Mouse (Mus musculus): ENCODE results near the gene Hexb. TPM values are rescaled to one million over a fixed set of nuclear protein-coding genes. Genes with fewer than 3 reads are reported as not detected.

Gene Hexb
- polyA plus RNA-seq, 2 experiments = 12.8 to 18.4 TPM

DNA sequence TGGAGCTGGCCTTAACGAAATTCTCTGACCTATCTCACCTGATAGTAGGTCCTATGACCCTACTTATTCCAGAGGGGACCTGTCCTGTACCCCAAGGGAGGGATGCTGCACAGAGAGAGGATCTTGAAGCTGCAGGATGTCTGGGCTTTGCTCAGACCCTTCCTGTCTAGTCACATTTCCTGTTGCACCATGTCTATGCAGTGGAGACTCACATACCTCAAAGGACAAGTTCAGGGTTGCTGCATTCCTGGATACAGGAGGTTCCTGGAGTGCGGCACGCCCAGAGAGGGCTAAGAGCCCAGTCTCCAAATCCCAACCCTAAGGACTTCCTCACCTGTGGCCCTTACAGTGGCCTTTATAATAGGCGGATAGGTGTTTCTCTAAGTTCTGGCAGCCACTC is 11.8 kb downstream of the Hexb start:
- no peak overlapping the region for H3K4me3 ChIP-seq (ENCODE audit: insufficient read depth in 1 of 2, low read depth in 2 of 2, low read length in 2 of 2)
- ATAC-seq (ENCODE audit: insufficient read depth) (no peak), DNase-seq (ENCODE audit: low read depth in 3 of 3, low spot score in 3 of 3) (no peak)
- TF ChIP-seq CTCF (IDR thresholded peaks at IDR 0.05; ENCODE audit: low read depth) (no peak), EP300 (IDR thresholded peaks at IDR 0.05; ENCODE audit: low read depth) (no peak)
- no peak overlapping the region for H3K4me2 ChIP-seq (ENCODE audit: low read depth)
- H3K9ac ChIP-seq (replicated peaks) = no peak overlapping the region
- WGBS (ENCODE audit: insufficient replicate concordance) = 64% methylated on average over 4 of the region's 4 CpGs
- no peaks in the 10 kb centered on the region for H3K27me3 ChIP-seq (ENCODE audit: control insufficient read depth, insufficient read depth, low read length)
- H3K27ac ChIP-seq = no peak overlapping the region
- H3K36me3 ChIP-seq (replicated peaks; ENCODE audit: control insufficient read depth, insufficient read depth, low read depth) = no peaks in the 10 kb centered on the region
- H3K9me3 ChIP-seq (ENCODE audit: control insufficient read depth, low read length) = no peaks in the 10 kb centered on the region
- 0 out of 4 replicates have a peak, but pooled peaks cover 0 to 2% of the 10 kb centered on the region in 2 experiments for H3K4me1 ChIP-seq (replicated peaks; ENCODE audit: control insufficient read depth in 2 of 2, insufficient read depth in 2 of 2, low read length in 1 of 2)

DNA sequence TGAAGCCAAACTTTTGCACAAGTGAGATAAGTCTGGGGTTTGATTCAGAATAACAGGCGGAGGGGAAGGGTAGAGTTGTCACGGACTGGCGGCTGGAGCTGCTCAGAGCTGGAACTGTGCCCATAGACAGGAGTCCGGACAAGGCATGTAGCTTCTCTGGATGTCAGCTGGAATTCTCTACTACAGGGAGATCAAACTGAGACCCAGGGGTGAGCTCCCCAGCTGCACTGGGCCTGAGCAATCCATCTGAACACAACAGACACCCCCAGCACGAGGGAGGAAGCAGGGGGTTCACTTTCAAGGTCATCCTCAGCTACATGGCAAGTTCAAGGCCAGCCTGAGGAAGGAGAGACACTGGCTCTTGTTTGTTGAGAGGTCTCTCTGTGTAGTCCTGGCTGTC is 13.5 kb downstream of the Hexb start:
- TF ChIP-seq EP300 (IDR thresholded peaks at IDR 0.05; ENCODE audit: low read depth) (no peak), CTCF (IDR thresholded peaks at IDR 0.05; ENCODE audit: low read depth) (no peak)
- H3K36me3 ChIP-seq (replicated peaks; ENCODE audit: control insufficient read depth, insufficient read depth, low read depth) = 0 out of 2 replicates have a peak, but pooled peaks cover 2% of the 10 kb centered on the region
- H3K27me3 ChIP-seq (ENCODE audit: control insufficient read depth, insufficient read depth, low read length) = no peaks in the 10 kb centered on the region
- no peak overlapping the region for H3K4me2 ChIP-seq (ENCODE audit: low read depth)
- 0 out of 4 replicates have a peak, but pooled peaks cover 0 to 2% of the 10 kb centered on the region in 2 experiments for H3K4me1 ChIP-seq (replicated peaks; ENCODE audit: control insufficient read depth in 2 of 2, insufficient read depth in 2 of 2, low read length in 1 of 2)
- 74% methylated on average over 5 of the region's 5 CpGs for WGBS (ENCODE audit: insufficient replicate concordance)
- ATAC-seq (ENCODE audit: insufficient read depth) = no peak
- no peaks in the 10 kb centered on the region for H3K9me3 ChIP-seq (ENCODE audit: control insufficient read depth, low read length)
- no peak overlapping the region for H3K4me3 ChIP-seq (ENCODE audit: insufficient read depth in 1 of 2, low read depth in 2 of 2, low read length in 2 of 2)
- no peak overlapping the region for H3K9ac ChIP-seq (replicated peaks)
- no peak overlapping the region for H3K27ac ChIP-seq
- no peak for DNase-seq (ENCODE audit: low read depth in 3 of 3, low spot score in 3 of 3)

DNA sequence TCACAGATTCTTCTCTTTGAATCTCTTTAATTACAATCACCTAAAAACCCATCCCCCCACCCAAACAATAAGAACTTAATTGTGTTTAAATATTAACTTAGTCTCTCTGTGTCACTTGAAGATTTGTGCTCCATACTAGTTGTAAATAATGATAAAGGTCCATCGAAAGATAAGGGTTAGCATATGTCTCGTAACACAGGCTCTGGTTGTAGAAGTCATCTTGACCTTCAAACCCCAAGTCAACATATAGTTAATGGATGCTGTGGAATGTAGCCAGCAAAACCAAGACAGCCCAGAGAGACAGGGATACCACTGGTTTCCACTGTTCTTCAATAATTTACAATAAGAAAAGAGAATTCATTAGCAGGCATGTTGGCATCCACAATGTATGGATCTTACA is 14.0 kb downstream of the Hexb start:
- no peaks in the 10 kb centered on the region for H3K9me3 ChIP-seq (ENCODE audit: control insufficient read depth, low read length)
- ATAC-seq (ENCODE audit: insufficient read depth) (no peak), DNase-seq (ENCODE audit: low read depth in 3 of 3, low spot score in 3 of 3) (no peak)
- 0 out of 4 replicates have a peak, but pooled peaks cover 0 to 2% of the 10 kb centered on the region in 2 experiments for H3K4me1 ChIP-seq (replicated peaks; ENCODE audit: control insufficient read depth in 2 of 2, insufficient read depth in 2 of 2, low read length in 1 of 2)
- H3K9ac ChIP-seq (replicated peaks) = no peak overlapping the region
- no peak overlapping the region for H3K4me3 ChIP-seq (ENCODE audit: insufficient read depth in 1 of 2, low read depth in 2 of 2, low read length in 2 of 2)
- H3K27ac ChIP-seq = no peak overlapping the region
- TF ChIP-seq CTCF (IDR thresholded peaks at IDR 0.05; ENCODE audit: low read depth) (no peak), EP300 (IDR thresholded peaks at IDR 0.05; ENCODE audit: low read depth) (no peak)
- H3K36me3 ChIP-seq (replicated peaks; ENCODE audit: control insufficient read depth, insufficient read depth, low read depth) = peaks cover 2% of the 10 kb centered on the region; the same call in 1 of the 2 replicates
- no peaks in the 10 kb centered on the region for H3K27me3 ChIP-seq (ENCODE audit: control insufficient read depth, insufficient read depth, low read length)
- 65% methylated on average over 2 of the region's 2 CpGs for WGBS (ENCODE audit: insufficient replicate concordance)
- no peak overlapping the region for H3K4me2 ChIP-seq (ENCODE audit: low read depth)

DNA sequence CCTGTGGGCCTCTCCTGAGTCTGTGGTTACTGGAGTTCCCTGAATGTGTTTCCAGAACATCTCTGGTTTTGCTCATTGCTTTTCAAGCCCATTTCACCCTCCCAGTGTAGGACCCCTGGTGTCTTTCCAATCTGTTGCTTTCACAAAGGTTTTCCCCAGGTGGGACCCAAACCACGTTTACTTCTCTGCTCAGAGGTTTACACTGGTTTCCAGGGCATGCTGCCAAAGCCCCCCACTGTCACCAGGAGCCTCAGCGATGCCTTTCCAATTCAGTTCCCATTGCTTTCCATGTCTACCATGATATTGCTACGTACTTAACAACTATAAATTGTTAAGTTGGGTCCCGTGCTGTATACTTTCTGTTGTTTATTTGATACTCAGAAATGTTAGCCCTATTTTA is 15.3 kb downstream of the Hexb start:
- Histone ChIP-seq H3K4me1 (replicated peaks; ENCODE audit: control insufficient read depth in 2 of 2, insufficient read depth in 2 of 2, low read length in 1 of 2) (0 out of 4 replicates have a peak, but pooled peaks cover 0 to 2% of the 10 kb centered on the region in 2 experiments), H3K4me2 (ENCODE audit: low read depth) (no peak overlapping the region), H3K27ac (no peak overlapping the region), H3K9me3 (ENCODE audit: control insufficient read depth, low read length) (no peaks in the 10 kb centered on the region), H3K4me3 (ENCODE audit: insufficient read depth in 1 of 2, low read depth in 2 of 2, low read length in 2 of 2) (no peak overlapping the region), H3K9ac (replicated peaks) (no peak overlapping the region), H3K36me3 (replicated peaks; ENCODE audit: control insufficient read depth, insufficient read depth, low read depth) (peaks cover 2% of the 10 kb centered on the region), H3K27me3 (ENCODE audit: control insufficient read depth, insufficient read depth, low read length) (no peaks in the 10 kb centered on the region)
- TF ChIP-seq EP300 (IDR thresholded peaks at IDR 0.05; ENCODE audit: low read depth) (no peak), CTCF (IDR thresholded peaks at IDR 0.05; ENCODE audit: low read depth) (no peak)
- WGBS (ENCODE audit: insufficient replicate concordance) = 75% methylated on average over 4 of the region's 4 CpGs
- DNase-seq (ENCODE audit: low read depth in 3 of 3, low spot score in 3 of 3) (no peak), ATAC-seq (ENCODE audit: insufficient read depth) (no peak)

DNA sequence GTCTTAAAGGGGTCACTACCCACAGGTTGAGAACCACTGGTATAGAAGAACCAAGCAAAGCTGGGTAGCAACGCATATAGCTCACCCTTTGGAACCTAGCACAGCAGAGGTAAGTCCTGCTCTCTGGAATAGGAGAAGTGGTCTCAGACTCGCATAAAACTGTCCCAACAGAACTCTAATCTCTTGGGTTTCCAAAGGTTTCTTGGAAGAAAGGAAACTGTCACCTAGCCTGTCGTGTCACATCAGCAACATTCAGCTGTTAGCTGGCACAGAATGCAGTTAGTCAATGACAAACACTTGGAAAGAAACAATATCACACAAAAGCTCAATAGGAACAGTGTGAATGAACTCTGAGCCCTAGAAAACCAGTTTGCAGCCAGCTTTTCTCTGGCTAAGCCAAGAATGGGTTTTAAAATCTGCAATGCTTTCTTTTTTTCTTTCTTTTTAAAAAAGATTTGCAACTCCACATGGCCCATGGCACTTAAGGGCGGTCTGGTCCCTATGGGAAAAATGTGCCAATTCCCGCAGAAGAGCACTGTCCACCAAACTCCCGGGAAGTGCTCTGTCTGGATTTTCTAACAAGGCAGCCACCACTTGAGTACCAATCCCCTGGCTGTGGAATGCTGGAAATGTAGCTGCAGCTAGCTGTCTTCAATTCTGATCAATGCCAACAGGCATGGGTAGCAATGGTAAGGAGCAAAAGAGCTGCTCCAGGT is 17.9 kb downstream of the Hexb start:
- Histone ChIP-seq H3K4me1 (replicated peaks; ENCODE audit: control insufficient read depth in 2 of 2, insufficient read depth in 2 of 2, low read length in 1 of 2) (0 out of 4 replicates have a peak, but pooled peaks cover 0 to 2% of the 10 kb centered on the region in 2 experiments), H3K27ac (no peak overlapping the region), H3K9ac (replicated peaks) (no peak overlapping the region), H3K4me2 (ENCODE audit: low read depth) (no peak overlapping the region), H3K36me3 (replicated peaks; ENCODE audit: control insufficient read depth, insufficient read depth, low read depth) (peaks cover 10% of the 10 kb centered on the region), H3K9me3 (ENCODE audit: control insufficient read depth, low read length) (no peaks in the 10 kb centered on the region), H3K4me3 (ENCODE audit: insufficient read depth in 1 of 2, low read depth in 2 of 2, low read length in 2 of 2) (no peak overlapping the region), H3K27me3 (ENCODE audit: control insufficient read depth, insufficient read depth, low read length) (no peaks in the 10 kb centered on the region)
- 70% methylated on average over 6 of the region's 6 CpGs for WGBS (ENCODE audit: insufficient replicate concordance)
- DNase-seq (ENCODE audit: low read depth in 3 of 3, low spot score in 3 of 3) = no peak
- ATAC-seq (ENCODE audit: insufficient read depth) = no peak
- TF ChIP-seq EP300 (IDR thresholded peaks at IDR 0.05; ENCODE audit: low read depth) (no peak), CTCF (IDR thresholded peaks at IDR 0.05; ENCODE audit: low read depth) (no peak)

Measured in liver, embryonic 14.5 days (tissue).